Mouse (Mus musculus) heart, adult 8-10 months (tissue): ENCODE results near the gene Zfp90. TPM values are rescaled to one million over a fixed set of nuclear protein-coding genes. Genes with fewer than 3 reads are reported as not detected.
A peak's percentile ranks its signal among the peaks of the same experiment; 100 is the strongest.
"Not testable (repeated sequence)": the region's sequence is repeated elsewhere in the genome, so short reads cannot be mapped to it uniquely, and the experiment has no call there.

ENCODE experiments used
- DNase-seq: peaks from one replicate; pipeline ENCODE4 v3.0.0; 2022; ENCODE audit warnings: low spot score
- total RNA-seq, 4 experiments: library from RNA; stranded (reverse); gene quantifications; 2 replicates each; pipeline ENCODE4 v1.2.4; 2022

The Zfp90 gene
- 1 to 10 TPM; 2.2 to 3.6 (median 3.1) TPM for total RNA-seq

DNA sequence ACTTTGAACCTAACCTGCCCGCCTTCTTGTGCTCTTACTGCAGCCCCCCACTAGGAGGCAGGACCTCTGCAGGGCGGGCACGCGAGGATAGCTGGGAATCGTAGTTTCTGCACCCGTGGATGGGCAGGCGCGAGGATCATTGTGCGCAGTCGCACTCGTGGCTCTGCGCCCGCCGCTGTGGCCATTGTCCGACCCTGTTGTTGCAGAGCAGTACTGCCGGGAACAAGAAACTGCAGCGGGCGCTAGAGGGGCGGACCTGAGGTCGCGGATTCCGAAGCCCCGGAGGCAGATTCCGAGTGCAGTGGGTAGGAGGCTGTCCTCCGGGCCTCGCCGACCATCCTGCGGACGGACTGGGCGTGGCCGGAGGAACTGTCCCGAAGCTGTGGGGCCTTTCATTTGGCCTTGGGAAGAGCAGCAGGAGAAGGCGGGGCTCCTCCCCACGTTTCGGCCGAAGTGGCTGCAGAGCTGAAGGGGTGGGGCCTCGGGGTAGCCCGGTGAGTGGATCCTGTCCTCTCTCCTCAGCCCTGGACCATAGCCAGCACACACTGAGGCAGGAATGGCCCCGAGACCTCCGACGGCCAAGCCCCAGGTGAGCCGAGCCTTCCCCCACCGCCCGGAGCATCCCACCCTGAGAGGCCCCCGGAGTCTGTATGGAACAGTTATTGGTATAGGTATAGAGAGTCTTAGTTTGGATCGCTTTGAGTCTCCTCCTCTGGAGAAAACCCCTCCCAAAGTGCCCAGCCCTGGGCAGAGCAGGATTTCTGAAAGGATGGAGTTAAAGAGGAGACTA lies at the start of gene Zfp90:
TSS of gene Zfp90 (plus strand) at position 146 of the 790 bp plus-strand sequence.
- DNase-seq, result peak; percentile 93

DNA sequence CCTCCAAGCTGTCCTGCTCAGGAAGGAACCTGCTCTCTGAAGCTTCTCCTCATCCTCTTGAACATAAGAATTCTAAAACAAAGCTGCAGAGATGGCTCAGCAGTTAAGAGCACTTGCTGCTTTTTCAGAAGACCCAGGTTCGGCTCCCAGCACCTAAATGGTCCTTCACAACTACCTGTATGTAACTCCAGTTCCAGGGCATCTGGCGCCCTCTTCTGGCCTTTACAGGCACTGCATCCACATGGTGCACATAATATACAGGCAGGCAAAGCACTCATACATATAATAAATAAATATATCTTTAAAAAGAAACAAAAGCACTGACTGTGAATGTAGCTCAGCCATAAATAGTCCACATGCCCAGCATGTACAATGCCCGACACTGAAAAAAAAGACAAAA lies 46.6 kb upstream of the Zfp90 start:
- DNase-seq, result no peak

DNA sequence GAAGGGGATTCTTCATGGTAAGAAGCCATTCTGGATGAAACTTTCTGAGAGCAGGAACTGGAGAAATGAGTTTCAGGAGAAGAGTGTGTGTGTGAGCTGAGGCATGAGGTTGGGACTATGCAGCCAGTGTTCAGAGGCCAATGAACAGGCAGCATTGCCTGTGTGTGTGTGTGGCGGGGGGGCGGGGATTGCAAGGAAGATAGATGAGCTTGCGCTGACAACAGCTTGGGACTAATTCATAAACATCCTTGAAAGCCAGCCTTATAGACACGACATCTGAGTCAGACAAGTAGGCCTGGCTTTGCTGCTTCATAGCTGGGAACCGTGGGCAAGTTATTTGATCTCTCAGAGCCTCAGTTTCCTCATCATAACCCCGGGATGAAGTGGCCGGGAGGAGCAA lies 46.1 kb upstream of the Zfp90 start:
- DNase-seq, result no peak

DNA sequence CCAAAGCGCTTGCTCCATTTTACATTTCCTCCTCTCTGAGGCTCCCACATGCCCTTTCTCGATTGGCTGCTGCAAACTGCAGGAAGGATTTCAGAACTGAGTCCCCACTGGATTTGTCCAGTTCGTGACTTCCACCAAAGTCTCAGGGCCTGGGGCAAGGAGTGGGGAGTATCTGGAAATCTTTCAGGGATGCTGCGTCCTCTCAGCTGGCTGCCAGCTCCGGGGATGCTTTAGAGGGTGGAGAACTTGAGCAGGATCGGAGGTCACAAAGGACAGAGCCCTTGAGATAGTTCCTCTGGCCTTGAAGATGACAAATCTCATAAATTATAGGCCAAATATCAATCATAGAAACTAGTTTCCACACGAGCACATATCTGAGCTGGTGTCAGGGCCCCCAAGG lies 39.2 kb upstream of the Zfp90 start:
- no peak for DNase-seq

DNA sequence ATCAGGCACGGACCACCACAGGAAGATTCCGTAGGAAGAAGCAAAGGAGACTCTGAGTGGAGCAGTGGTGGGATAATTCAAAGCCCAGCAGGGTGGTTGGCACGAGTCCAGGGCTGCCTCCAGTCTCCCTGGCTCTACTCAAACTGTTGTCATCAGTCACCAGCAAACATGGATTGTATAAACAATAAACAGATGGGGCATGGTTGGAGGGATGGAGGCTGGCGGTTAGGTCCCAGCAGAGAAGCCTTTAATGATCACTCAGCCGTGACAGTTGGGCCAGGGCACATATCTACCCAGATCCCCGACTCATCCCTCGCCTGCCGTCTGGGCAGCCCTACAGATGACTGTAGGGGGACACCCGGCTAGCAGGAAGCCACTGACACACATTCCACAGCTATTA lies 38.3 kb upstream of the Zfp90 start:
- no peak for DNase-seq

DNA sequence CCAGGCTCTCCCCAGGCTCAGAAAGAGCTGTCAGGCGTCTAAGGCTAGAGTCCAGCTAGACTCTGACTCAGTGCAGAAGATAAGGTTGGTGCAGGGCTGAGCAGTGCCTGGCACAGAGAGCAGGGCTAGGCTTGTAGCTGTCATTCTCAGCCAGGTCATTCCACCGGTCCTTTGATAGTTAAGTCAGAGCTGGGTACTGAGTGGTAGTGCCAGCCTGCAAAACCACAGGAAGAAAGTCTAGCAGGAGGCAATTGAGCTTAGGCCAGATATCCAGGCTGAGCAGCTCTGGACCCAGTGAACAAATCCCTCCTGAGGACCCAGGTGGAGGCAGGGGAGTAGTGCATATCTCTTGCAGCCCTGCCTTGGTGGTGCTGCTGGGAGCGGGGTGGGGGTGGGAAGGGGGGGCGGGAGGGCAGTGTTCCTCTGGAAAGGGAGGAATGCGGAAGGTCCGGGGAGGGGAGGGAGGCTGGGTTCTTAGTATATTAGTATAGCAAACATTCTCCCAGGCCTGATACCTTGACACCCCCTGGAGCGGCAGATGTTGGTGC lies 36.6 kb upstream of the Zfp90 start:
- DNase-seq, result peak; percentile 56

DNA sequence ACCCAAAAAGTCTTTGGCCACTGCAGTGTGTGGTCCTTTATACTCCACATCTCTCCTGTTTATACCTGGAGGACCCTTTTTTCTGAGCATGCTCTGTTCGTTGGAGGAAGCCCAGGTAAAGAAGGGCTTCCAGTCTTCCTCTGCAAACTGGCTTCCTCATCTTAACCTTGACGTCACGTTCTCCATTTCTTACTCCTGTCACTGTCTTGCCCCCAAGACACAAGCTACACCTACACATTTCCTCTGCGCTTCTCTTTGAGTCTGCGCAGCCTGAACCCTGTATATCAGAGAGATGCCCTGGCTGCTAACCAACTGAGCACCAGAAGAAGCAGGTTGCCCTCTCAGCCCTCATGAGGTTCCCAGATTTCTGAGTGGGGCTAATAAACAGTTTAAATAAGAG lies 35.8 kb upstream of the Zfp90 start:
- DNase-seq, result no peak

DNA sequence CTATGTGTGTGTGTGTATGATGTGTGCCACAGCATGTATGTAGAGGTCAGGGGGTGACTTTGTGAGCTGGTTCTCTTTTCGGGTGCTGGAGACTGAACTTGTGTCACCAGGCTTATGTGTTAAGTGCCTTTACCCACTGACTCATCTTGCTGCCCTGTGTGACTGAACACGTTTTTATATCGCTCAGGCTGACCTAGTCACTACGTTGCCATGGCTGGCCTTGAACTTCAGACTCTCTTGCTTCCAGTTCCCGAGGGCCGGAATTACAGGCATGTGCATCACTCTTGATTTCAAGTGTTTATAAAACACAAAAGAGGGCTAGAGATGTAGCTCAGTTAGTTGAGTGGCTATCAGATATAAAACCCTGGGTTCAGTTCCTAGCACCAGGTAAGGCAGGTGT lies 34.1 kb upstream of the Zfp90 start:
- no peak for DNase-seq

DNA sequence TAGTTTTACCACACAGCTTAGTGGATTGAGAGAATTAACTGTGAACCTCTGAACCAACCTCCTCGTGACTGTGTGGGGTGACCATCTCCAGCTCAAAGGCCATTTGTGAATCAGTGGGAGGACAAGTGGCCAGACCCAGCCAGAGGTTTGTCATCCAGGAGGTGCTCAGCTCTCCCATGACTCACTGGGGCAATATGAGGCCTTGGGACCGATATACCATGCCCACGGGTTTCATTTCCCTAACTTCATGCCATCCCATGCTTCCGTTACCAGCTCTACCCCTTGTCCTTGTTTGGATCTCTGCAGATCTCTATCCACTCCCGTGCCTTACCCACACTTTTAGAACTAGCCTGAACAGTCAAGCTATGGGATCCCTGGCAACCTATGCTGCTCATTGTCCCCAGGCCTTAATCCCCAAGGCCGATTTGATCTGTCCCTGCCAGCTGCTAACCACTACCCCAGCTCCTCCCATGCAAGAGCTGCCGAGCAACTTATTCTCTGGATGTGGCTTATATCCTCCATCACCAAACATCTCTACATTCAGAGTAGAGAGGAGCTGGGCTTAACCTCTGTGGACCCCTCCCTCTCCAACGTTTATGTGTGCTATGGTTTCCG lies 27.2 kb upstream of the Zfp90 start:
- no peak for DNase-seq

DNA sequence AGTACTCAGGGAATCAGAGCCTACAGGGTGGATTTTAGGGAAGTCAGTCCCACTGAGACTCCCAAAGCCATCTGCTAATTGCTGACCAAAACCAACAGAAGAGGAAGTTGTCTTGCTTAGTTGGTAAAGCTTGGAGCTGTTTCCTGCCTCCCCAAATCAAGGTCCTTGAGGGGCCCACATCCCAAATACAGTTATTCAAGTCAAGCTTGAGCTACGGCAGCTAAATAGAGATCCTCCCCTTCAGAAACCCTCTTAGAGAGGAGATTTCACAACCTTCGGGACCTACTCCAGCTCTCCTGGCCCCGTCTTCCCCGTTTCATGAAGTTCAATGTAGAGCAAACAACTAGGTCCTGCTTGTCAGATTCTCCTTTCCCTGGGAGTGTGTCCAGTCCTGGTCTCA lies 20.6 kb upstream of the Zfp90 start:
- peak; percentile 69 for DNase-seq

DNA sequence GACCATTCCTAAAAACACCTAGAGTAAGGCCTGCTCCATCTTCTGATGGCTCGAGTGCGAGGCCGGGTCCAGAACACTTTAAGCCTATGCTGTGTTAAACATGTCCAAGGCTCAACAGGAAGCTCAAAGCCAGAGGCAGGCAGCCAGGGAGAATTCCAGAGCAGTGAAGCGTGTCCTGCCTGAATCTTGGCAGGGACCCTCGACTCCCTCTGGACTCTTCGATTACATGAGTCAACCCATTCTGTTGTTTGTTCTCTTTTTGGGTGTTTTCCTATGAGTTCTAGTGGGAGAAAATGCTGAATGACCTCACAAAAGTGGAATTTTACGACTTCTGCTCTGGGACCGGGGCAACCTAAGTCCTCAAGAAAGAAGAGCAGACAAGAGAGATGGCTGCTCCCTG lies 15.4 kb upstream of the Zfp90 start:
- DNase-seq, result peak; percentile 89

DNA sequence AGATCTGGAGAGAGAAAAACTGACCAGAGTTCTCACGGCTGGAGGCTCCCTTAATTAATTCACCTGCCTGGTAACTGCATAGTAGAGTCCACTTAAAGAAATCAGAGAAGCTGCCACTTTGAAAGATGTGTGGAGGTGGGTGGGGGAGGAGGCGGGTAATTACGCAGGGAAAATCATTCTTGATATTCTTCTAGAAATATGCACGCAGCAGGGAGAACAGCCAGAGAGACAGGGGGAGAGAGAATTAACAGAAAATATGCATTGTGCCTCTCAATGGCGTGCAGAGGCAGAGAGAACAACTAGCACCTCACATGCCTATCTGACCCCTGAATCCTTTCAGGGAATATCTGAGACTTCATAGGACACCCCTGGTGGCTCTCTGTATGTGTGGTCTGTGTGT lies 14.9 kb upstream of the Zfp90 start:
- no peak for DNase-seq

DNA sequence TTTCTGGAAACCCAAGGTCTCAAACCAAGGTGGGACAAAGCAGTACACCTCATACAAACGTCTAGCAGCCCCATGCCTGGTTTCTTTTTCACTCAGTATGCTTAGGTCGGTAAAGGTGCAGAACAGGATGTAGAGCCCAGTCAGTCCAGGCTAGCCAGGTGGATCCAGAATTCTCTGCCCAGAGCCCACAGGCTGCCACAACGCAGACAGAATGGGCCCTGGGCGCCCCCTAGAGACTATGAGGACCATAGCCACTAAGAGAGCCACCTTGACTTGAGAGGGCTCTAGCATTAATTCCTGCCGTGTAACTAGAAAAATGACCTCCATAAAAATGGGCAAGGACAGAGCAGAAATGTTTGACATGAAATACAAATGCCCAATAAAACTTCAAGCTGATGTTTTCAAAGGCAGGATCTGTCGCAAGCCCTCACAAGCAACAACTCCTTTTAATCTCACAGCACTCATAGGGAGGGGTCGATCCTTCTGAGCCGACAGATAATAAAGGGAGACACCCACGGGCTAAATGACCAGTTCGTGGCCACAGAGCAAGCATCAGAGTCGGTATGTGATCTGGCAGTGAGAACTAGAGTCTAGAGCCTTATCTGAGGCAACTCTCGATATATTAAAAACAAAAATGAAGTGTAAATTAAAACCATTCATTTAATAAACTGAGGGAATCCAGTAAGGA lies 11.7 kb upstream of the Zfp90 start:
- DNase-seq, result peak; percentile 68

DNA sequence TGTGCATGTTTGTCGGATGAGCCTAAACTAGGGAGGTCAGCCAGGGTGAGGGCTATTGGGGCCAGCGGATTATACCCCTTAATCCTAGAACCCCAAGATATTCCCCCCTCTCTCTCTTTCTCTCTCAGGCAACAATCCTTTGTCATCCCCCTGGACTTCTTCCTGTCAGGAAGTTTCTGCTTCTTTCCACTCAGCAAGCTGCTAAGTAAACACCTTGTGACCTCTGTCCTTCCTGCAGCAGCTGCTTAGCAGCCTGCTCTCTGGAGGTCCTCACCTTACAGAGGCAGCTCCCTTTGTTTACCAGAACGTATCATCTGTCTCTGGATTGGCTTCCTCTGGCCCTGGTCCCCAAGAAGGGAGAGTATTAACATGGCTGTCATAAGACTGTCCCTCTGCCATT lies 10.3 kb upstream of the Zfp90 start:
- no peak for DNase-seq

DNA sequence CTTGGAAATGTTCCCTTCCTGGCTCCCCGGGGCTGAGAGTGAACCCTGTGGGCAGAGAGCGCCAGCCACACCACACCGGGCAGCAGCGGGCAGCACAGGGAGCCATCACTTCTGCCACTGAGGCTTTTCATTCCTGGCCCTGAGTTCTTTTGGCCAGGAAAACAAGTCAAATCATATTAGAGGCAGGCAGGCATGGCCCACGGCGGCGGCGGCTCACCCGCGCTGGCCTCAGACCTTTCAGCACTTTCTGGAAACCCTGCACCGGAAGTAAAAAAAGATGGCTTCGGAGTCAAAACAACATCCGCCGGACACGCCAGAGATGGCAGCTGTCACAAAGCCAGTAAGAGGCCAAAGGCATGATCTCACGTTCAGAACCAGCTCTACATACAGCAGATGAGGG lies 9.3 kb upstream of the Zfp90 start:
- peak; percentile 53 for DNase-seq

DNA sequence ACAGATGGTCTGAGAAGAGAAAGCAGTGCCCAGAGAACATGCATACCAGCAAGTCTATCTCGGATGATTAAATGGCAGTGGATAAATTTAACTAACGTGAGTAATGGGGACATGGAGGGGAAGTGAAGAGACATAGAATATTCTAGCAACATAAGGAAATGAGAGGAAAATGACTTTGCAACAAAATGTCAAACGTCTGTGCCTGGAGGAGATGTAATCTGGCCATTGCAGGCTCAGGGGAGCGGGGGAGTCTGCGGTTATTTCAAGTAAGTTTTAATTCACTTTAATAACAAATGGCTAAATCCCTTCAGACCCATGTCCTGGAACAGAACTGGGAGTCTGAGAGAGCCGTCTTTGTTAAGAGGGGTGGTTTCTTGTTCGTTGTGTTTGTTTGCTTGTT lies 5.1 kb upstream of the Zfp90 start:
- no peak for DNase-seq

DNA sequence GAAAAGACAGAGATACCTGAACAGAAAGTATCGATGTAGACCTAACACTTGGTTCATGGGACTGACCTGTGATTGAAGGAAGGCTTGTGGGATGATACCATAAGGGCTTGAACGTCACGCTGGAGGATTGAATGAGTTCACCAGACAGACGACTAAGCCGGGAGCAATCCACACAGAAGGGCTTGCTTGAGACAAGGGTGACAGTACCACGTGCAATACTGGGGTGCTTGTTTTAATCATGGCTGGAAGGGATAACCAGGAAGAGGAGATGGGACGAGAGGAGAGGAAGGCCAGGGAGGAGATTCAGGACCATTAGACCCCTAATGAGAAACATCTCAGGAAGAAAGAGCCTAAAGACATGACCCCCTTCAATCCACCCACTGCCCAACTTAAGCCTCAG lies 4.6 kb upstream of the Zfp90 start:
- DNase-seq, result no peak

DNA sequence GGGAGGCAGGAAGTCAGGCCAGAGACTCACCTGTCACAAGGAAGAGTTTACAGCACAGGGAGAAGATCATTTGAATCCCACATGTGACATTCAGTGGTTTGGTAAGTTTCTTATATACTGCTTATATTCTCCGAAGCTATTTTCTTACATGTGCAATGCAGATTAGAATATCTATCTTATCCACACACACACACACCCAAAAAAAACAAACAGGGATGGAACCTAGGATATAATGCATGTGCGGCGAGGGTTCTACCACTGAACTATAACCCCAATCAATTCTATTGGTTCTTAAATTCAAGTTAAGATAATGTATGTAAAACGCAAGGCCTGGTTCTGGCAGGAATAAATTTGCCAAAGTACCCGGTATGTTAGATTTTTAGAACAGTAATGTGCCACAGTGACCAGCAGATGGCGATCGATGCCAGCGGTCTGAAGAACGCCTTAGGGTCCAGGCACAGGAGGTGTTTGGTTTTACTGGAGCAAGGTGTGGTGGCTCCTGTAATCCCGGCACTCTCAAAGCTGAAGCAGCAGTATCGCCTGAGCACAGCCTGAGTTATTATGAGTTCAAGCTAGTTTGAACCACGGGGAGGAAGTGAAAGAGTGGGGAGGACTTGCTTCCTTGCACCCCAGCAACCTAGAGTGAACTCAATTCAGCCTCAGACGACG lies 3.2 kb upstream of the Zfp90 start:
- DNase-seq, result peak; percentile 48

DNA sequence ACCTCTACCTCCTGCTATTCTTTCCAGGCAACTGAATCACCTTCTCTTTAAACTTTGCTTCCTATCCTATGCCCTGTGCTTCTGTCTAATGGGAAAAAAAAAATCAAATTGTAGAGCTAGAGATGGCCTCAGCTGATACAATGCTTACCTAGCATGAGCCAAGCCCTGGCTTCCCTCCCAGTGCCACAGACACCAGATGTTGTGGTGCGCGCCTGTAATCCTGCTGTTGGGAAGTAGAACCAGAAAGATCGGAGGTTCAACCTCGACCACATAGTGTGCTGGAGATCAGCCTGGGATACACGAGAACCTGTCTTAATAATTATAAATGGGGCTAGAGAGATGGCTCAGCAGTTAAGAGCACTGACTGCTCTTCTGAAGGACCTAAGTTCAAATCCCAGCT lies 2.6 kb downstream of the Zfp90 start:
- no peak for DNase-seq

DNA sequence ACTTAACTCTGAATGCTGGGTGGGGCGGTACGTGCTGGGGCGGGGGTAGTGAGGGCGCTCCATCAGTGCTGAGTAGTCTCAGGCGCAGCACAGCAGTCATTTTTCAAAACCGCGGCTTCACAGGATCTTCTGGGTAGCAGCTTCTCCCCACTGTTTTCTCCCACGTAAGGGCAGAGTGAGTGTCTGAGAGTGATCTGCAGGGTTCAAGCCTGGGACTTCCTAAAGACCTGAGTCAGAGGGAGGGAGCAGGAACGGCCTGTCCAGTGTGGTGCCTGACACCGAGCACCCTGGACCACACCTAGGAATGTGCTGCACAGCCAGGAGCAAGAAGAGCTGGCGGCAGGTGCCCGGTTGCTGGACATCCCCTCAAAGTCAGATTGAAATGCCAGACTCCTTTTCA lies 16.0 kb downstream of the Zfp90 start:
- DNase-seq, result no peak

DNA sequence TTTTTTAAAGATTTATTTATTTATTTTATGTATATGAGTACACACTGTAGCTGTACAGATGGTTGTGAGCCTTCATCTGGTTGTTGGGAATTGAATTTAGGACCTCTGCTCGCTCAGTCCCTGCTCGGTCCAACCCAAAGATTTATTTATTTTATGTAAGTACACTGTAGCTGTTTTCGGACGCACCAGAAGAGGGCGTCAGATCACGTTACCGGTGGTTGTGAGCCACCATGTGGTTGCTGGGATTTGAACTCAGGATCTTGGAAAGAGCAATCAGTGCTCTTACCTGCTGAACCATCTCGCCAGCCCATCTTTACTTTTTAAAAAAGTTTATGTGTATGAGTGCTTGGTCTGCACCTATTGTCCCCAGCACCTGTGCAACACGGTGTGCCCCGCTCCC lies 16.8 kb downstream of the Zfp90 start:
- DNase-seq, result not testable (repeated sequence)

DNA sequence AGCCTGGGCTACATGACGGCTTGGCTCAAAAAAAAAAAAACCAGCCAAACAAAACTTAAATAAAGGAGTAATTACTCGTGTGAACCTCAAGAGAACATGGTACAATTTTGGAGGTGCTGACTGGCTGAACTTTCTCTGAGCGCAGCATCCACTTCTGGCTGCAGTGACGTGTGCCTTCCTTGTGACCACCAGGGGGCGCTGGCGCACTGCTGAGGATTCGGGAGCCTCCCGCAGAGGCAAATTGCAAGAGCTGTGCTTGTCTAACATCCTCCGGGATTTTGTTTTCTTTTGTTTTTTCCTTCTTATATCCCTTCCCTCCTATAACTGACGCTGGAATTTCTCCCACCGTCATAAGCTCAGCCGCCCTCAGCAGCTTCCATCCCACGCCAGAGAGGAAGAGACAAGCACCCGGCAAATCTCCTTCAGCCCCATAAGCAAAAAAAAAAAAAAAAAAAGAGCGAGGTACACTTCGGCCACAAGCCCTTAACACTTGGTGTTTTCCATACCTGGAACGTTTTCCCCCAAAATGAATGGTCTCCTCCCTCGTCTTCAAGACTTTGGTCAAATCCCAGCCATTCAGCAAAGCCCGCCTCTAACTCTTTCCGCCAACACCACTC lies 17.9 kb downstream of the Zfp90 start:
- peak; percentile 74 for DNase-seq
